Mouse (Mus musculus): ENCODE data around the gene Tcea3. TPM values are rescaled to one million over a fixed set of nuclear protein-coding genes. Genes with fewer than 3 reads are reported as not detected.
A peak's percentile ranks its signal among the peaks of the same experiment; 100 is the strongest.

Gene Tcea3
- polyA plus RNA-seq, 1 experiment from 2014 or later, result 23.6 TPM

DNA sequence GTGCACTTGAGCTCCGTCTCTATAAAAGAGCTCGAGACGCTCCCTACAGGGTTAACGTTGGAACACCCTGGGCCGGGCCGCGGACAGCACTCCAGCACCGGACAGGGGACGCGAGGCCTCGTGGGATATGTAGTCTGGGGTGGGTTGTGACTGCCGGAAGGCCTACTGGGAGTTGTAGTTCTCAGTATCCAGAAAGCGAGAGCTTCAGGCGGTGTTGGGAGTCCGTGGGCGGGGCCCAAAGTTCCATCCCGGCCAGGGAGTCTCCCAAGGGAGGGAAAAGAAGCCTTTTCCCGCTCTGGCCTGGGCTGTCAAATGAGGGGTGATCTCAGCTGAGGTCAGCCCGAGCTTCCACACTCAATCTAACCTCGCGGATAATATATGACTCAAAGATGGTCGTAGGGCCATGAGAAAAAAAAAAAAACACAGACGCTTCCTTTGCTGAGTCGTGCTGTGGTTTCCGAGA lies 37.9 kb downstream of the Tcea3 start:
- no peaks in the 10 kb centered on the region for H3K9me3 ChIP-seq (ENCODE audit: control insufficient read depth)
- H3K36me3 ChIP-seq (ENCODE audit: control insufficient read depth, insufficient read depth), result peaks cover 20% of the 10 kb centered on the region
- peak overlapping the region; percentile 45 for H3K9ac ChIP-seq (ENCODE audit: low read depth, low read length)
- no peaks in the 10 kb centered on the region for H3K27me3 ChIP-seq (replicated peaks; ENCODE audit: control insufficient read depth, insufficient read depth, low read length)
- H3K27ac ChIP-seq (ENCODE audit: low read depth, low read length), result peak overlapping the region; percentile 87
- H3K4me2 ChIP-seq (replicated peaks; ENCODE audit: low read depth), result peak overlapping the region; percentile 85
- 0% methylated on average over 25 of the region's 25 CpGs for WGBS
- ATAC-seq, result peak; percentile 96
- 0 out of 2 replicates have a peak, but pooled peaks cover 4% of the 10 kb centered on the region for H3K4me1 ChIP-seq (replicated peaks; ENCODE audit: control insufficient read depth, insufficient read depth, low read length)
- peak overlapping the region; percentile 54 for H3K4me3 ChIP-seq (ENCODE audit: low read depth, low read length)
- TF ChIP-seq CTCF (IDR thresholded peaks at IDR 0.05; ENCODE audit: low read depth), result no peak; the same call in 1 of the 2 replicates

DNA sequence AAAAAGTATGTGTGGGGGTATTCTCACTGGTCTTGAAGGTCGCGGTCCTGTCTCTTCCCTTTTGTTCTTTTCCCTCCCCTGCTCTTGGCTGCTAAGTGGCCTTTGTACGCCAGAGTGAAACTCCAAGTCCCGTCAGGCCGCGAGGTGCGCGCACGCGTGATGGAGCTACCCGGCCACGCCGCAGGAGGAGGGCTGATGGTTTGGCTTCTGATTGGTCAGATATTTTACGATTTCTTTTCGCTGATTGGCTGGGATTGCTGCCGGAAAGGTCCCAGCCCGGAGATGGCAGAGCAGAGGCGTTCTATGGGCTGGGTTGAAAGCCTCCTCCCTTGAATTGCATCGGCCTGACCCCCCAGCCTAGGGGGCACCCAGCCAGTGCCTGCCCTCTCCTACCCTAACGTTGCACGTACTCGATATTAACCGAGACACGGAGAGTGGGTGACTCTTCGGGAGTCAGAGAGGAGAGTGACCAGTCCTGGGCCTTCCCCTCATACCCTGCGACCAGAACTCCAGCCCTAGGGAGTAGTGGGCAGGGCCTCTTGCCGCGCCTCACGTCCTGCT lies 38.4 kb downstream of the Tcea3 start:
- no peak for TF ChIP-seq CTCF (IDR thresholded peaks at IDR 0.05; ENCODE audit: low read depth)
- H3K36me3 ChIP-seq (ENCODE audit: control insufficient read depth, insufficient read depth), result peaks cover 25% of the 10 kb centered on the region
- H3K9me3 ChIP-seq (ENCODE audit: control insufficient read depth), result no peaks in the 10 kb centered on the region
- under 1% methylated on average over 29 of the region's 29 CpGs for WGBS
- H3K9ac ChIP-seq (ENCODE audit: low read depth, low read length), result peak overlapping the region; percentile 45
- no peaks in the 10 kb centered on the region for H3K27me3 ChIP-seq (replicated peaks; ENCODE audit: control insufficient read depth, insufficient read depth, low read length)
- peak; percentile 89 for ATAC-seq
- 0 out of 2 replicates have a peak, but pooled peaks cover 4% of the 10 kb centered on the region for H3K4me1 ChIP-seq (replicated peaks; ENCODE audit: control insufficient read depth, insufficient read depth, low read length)
- peak overlapping the region; percentile 85 for H3K4me2 ChIP-seq (replicated peaks; ENCODE audit: low read depth)
- peak overlapping the region; percentile 87 for H3K27ac ChIP-seq (ENCODE audit: low read depth, low read length)
- peak overlapping the region; percentile 54 for H3K4me3 ChIP-seq (ENCODE audit: low read depth, low read length)

DNA sequence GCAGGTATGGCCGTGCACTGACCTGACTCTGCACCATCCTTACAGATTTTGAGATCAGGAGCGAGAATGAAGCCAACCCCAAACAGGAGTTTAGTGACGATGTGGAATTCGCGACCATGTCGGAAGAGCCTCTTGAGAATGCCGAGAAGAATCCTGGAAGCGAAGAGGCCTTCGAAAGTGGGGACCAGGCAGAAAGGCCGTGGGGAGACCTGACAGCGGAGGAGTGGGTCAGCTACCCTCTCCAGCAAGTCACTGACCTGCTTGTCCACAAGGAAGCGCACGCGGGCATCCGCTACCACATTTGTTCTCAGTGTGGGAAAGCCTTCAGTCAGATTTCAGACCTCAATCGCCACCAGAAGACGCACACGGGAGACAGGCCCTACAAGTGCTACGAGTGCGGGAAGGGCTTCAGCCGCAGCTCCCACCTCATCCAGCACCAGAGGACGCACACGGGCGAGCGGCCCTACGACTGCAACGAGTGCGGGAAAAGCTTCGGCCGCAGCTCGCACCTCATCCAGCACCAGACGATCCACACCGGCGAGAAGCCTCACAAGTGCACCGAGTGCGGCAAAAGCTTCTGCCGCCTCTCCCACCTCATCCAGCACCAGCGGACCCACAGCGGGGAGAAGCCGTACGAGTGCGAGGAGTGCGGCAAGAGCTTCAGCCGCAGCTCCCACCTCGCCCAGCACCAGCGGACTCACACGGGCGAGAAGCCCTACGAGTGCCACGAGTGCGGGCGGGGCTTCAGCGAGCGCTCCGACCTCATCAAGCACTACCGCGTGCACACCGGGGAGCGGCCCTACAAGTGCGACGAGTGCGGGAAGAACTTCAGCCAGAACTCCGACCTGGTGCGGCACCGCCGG lies 42.6 kb downstream of the Tcea3 start:
- H3K4me3 ChIP-seq (ENCODE audit: low read depth, low read length), result no peak overlapping the region
- H3K36me3 ChIP-seq (ENCODE audit: control insufficient read depth, insufficient read depth), result peaks cover 61% of the 10 kb centered on the region
- WGBS, result 76% methylated on average over 66 of the region's 66 CpGs
- TF ChIP-seq CTCF (IDR thresholded peaks at IDR 0.05; ENCODE audit: low read depth), result no peak
- no peak for ATAC-seq
- H3K9me3 ChIP-seq (ENCODE audit: control insufficient read depth), result no peaks in the 10 kb centered on the region
- no peaks in the 10 kb centered on the region for H3K4me1 ChIP-seq (replicated peaks; ENCODE audit: control insufficient read depth, insufficient read depth, low read length)
- H3K27ac ChIP-seq (ENCODE audit: low read depth, low read length), result no peak overlapping the region
- no peak overlapping the region for H3K4me2 ChIP-seq (replicated peaks; ENCODE audit: low read depth)
- H3K9ac ChIP-seq (ENCODE audit: low read depth, low read length), result no peak overlapping the region
- H3K27me3 ChIP-seq (replicated peaks; ENCODE audit: control insufficient read depth, insufficient read depth, low read length), result no peaks in the 10 kb centered on the region

DNA sequence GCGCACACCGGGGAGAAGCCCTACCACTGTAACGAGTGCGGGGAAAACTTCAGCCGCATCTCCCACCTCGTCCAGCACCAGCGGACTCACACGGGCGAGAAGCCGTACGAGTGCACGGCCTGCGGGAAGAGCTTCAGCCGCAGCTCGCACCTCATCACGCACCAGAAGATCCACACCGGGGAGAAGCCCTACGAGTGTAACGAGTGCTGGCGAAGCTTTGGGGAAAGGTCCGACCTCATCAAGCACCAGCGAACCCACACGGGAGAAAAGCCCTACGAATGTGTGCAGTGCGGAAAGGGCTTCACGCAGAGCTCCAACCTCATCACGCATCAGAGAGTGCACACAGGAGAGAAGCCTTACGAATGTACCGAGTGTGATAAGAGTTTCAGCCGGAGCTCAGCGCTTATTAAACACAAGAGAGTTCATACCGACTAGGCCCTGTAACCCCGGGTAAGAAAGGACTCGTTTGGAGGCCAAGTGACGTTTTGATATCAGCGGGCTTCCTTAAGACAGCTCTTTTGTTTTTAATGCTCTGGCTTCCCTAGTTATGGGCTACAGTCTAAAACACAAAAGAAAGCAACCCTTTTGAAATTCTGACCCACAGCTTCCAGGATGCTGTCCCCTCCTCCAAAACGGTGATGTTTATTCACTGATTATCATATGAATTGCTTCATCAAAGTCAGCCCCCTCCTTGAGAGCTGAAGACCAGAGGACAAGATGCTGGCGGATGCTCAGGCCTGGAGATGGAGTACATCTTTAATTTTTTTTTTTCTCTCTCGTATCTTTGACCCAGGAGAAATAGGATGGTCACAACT lies 43.5 kb downstream of the Tcea3 start:
- H3K27ac ChIP-seq (ENCODE audit: low read depth, low read length), result no peak overlapping the region
- no peak overlapping the region for H3K9ac ChIP-seq (ENCODE audit: low read depth, low read length)
- no peaks in the 10 kb centered on the region for H3K4me1 ChIP-seq (replicated peaks; ENCODE audit: control insufficient read depth, insufficient read depth, low read length)
- no peaks in the 10 kb centered on the region for H3K27me3 ChIP-seq (replicated peaks; ENCODE audit: control insufficient read depth, insufficient read depth, low read length)
- H3K9me3 ChIP-seq (ENCODE audit: control insufficient read depth), result no peaks in the 10 kb centered on the region
- no peak for ATAC-seq
- no peak overlapping the region for H3K4me2 ChIP-seq (replicated peaks; ENCODE audit: low read depth)
- no peak for TF ChIP-seq CTCF (IDR thresholded peaks at IDR 0.05; ENCODE audit: low read depth)
- WGBS, result 82% methylated on average over 39 of the region's 39 CpGs
- H3K36me3 ChIP-seq (ENCODE audit: control insufficient read depth, insufficient read depth), result peaks cover 61% of the 10 kb centered on the region
- H3K4me3 ChIP-seq (ENCODE audit: low read depth, low read length), result no peak overlapping the region

DNA sequence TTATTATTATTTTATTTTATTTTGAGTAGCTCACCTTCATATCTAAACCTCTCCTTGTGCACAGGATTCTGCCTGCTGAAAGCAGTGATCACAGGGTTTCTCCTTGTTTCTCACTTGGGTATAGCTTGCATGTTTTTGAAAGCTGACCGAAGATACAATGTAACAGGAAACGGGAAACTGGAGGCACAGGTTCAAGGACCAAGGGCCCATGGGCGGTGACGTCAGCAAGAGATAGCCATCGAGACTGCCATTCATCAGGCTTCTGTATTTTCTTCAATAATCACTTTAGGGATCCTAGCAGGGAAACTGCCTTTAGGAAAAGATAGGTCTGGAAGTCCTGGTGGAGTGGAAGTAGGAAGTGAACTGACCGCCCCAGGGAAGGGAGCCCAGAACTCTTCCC lies 44.2 kb downstream of the Tcea3 start:
- no peaks in the 10 kb centered on the region for H3K9me3 ChIP-seq (ENCODE audit: control insufficient read depth)
- H3K9ac ChIP-seq (ENCODE audit: low read depth, low read length), result no peak overlapping the region
- no peak for TF ChIP-seq CTCF (IDR thresholded peaks at IDR 0.05; ENCODE audit: low read depth)
- H3K4me2 ChIP-seq (replicated peaks; ENCODE audit: low read depth), result no peak overlapping the region
- ATAC-seq, result no peak
- H3K27ac ChIP-seq (ENCODE audit: low read depth, low read length), result no peak overlapping the region
- no peak overlapping the region for H3K4me3 ChIP-seq (ENCODE audit: low read depth, low read length)
- H3K27me3 ChIP-seq (replicated peaks; ENCODE audit: control insufficient read depth, insufficient read depth, low read length), result no peaks in the 10 kb centered on the region
- peaks cover 61% of the 10 kb centered on the region for H3K36me3 ChIP-seq (ENCODE audit: control insufficient read depth, insufficient read depth)
- H3K4me1 ChIP-seq (replicated peaks; ENCODE audit: control insufficient read depth, insufficient read depth, low read length), result no peaks in the 10 kb centered on the region
- 85% methylated on average over 6 of the region's 6 CpGs for WGBS

DNA sequence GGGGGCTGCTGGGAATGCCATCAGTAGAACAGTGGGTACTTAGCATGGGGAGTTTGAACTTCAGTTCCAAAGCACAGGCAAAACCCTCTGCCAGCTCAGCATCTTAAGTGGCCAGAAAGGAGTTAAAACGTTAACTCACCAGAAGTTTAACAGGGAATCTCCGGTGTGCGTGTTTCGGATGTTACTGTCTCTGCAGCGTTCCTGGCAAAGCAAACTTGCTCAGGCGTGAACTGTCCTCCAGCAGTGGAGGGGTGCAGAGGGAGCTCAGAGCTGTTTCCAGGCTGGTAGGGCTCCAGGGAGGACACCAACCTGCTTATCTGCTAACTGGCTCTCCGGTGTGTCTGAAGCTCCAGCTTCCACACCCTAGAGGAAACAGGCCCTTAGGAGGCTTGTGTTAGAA lies 48.4 kb downstream of the Tcea3 start:
- no peak for TF ChIP-seq CTCF (IDR thresholded peaks at IDR 0.05; ENCODE audit: low read depth)
- ATAC-seq, result no peak
- no peaks in the 10 kb centered on the region for H3K27me3 ChIP-seq (replicated peaks; ENCODE audit: control insufficient read depth, insufficient read depth, low read length)
- no peak overlapping the region for H3K4me3 ChIP-seq (ENCODE audit: low read depth, low read length)
- peaks cover 35% of the 10 kb centered on the region for H3K36me3 ChIP-seq (ENCODE audit: control insufficient read depth, insufficient read depth)
- no peaks in the 10 kb centered on the region for H3K9me3 ChIP-seq (ENCODE audit: control insufficient read depth)
- no peak overlapping the region for H3K9ac ChIP-seq (ENCODE audit: low read depth, low read length)
- H3K4me1 ChIP-seq (replicated peaks; ENCODE audit: control insufficient read depth, insufficient read depth, low read length), result no peaks in the 10 kb centered on the region
- H3K27ac ChIP-seq (ENCODE audit: low read depth, low read length), result no peak overlapping the region
- no peak overlapping the region for H3K4me2 ChIP-seq (replicated peaks; ENCODE audit: low read depth)
- 63% methylated on average over 7 of the region's 7 CpGs for WGBS
